8 mouse cellular contexts compared by ENCODE assay signal in the genomic region with DNA sequence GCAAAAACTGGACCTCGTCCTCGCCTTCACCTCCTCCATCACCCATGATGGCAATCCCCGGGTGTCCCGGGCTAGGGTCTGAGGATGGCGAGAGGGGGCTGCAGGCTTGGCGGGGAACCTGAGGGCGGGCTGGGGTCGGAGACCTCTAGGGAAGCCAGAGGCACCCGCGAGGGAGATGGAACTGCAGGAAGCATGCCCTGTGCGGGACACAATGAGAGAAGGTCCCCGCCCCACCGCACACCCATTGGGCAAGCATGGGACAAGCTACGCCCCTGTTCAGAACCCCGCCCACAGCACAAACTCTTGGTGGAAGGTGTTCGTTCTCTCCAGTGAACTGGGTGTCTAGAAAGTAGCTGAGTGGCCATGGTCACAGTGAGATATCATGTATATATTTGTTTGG. TPM values are rescaled to one million over a fixed set of nuclear protein-coding genes. Genes with fewer than 3 reads are reported as not detected.
A peak's percentile ranks its signal among the peaks of the same experiment; 100 is the strongest.
DNase-seq lines count a peak whose midpoint lies in the region; ATAC-seq and TF ChIP-seq lines count a peak whose summit lies in the region.

A gene (minus strand): TSS at position 210 of the 400 bp plus-strand sequence.

- H3K27ac ChIP-seq in kidney, embryonic 15.5 days = no peak within 1 kb of the TSS
- H3K27ac ChIP-seq in cerebellum, adult 2 months (ENCODE audit: insufficient read depth, low read length) = no peak within 1 kb of the TSS

- H3K9ac ChIP-seq in kidney, embryonic 15.5 days = peak within 1 kb of the TSS; percentile 42

- peak within 1 kb of the TSS; percentile 46 for H3K4me3 ChIP-seq in kidney, embryonic 15.5 days (replicated peaks)
- H3K4me3 ChIP-seq in cerebellum, adult 2 months (replicated peaks; ENCODE audit: insufficient read depth, low read depth, low read length) = no peak within 1 kb of the TSS

- H3K4me2 ChIP-seq in kidney, embryonic 15.5 days = peak within 1 kb of the TSS; percentile 88

- TF ChIP-seq POLR2A in cerebellum, adult 2 months (IDR thresholded peaks at IDR 0.05; ENCODE audit: borderline replicate concordance, insufficient read depth, low read length) = no peak

- peak; percentile 86 for ATAC-seq in kidney, embryonic 15.5 days (replicated peaks; ENCODE audit: low FRiP score)

- H3K36me3 ChIP-seq in kidney, embryonic 15.5 days = no peaks in the 10 kb centered on the region

- TF ChIP-seq CTCF in cerebellum, adult 2 months (IDR thresholded peaks at IDR 0.05; ENCODE audit: borderline replicate concordance, insufficient read depth, low read depth, low read length) = no peak

- H3K9me3 ChIP-seq in kidney, embryonic 15.5 days (replicated peaks) = no peaks in the 10 kb centered on the region

- WGBS in kidney, embryonic 15.5 days = under 1% methylated on average over 16 of the region's 16 CpGs
- WGBS in cerebellum, adult 2 months = 1% methylated on average over 16 of the region's 16 CpGs

- peaks cover 3% of the 10 kb centered on the region; the same call in 1 of the 2 replicates for H3K27me3 ChIP-seq in kidney, embryonic 15.5 days
- H3K27me3 ChIP-seq in cerebellum, adult 2 months (ENCODE audit: control insufficient read depth, insufficient read depth, low read length) = peaks cover 3% of the 10 kb centered on the region; the same call in 1 of the 2 replicates

- intact Hi-C loops in left cerebral cortex, postnatal 4 days (cut with DNase I) = no loop called here
- intact Hi-C loops in left cerebral cortex, postnatal 36 days (cut with DNase I) = no loop called here

- peaks cover 23% of the 10 kb centered on the region for H3K4me1 ChIP-seq in kidney, embryonic 15.5 days
- 0 out of 2 replicates have a peak, but pooled peaks cover 2% of the 10 kb centered on the region for H3K4me1 ChIP-seq in cerebellum, adult 2 months (ENCODE audit: control insufficient read depth, insufficient read depth, low read length)

- DNase-seq in left cerebral cortex, postnatal 4 days = no peak
- no peak for DNase-seq in left cerebral cortex, postnatal 36 days (ENCODE audit: low spot score in 2 of 2)
- DNase-seq in embryo, embryonic 10.5 days (ENCODE audit: low spot score) = peak; percentile 88
- peak; percentile 7 for DNase-seq in heart, adult 8-10 months (ENCODE audit: low spot score)
- DNase-seq in lung, postnatal 10 days = peak; percentile 82
- peak; percentile 74 for DNase-seq in retina, embryonic 14.5 days (ENCODE audit: low spot score)
- no peak for DNase-seq in cerebellum, adult 2 months

RNA-seq across cellular contexts. Expression of the gene that starts here (rescaled TPM):
- 10 to 100 TPM; 10.6 to 13.7 TPM for total RNA-seq in left cerebral cortex, postnatal 4 days (2021)
- 10 to 100 TPM in 1 of 2 experiments, 1 to 10 TPM in 1; 4.9 to 11.0 TPM for total RNA-seq in left cerebral cortex, postnatal 36 days (2021)
- total RNA-seq in heart, adult 8-10 months (2022) = 1 to 10 TPM in 2 of 4 experiments, under 1 TPM in 2; 0.79 to 1.5 (median 0.92) TPM
- polyA plus RNA-seq in kidney, embryonic 15.5 days (2015; fragmentation: Nextera tagmentation; extraction: Ambion mirVana) = 1.6 and 1.8 TPM in 2 replicates
- polyA plus RNA-seq in cerebellum, adult 2 months (2012; rRNA removed) = 9.5 and 12.1 TPM in 2 replicates

Comparison
In these comparisons a context has a peak if more than half of its experiments do, and no peak if none do; other contexts are left out.
1. DNase-seq: peak in embryo, embryonic 10.5 days (single experiment), heart, adult 8-10 months (single experiment), lung, postnatal 10 days (single experiment) and retina, embryonic 14.5 days (single experiment); none in left cerebral cortex, postnatal 4 days (single experiment), left cerebral cortex, postnatal 36 days (0 of 2) and cerebellum, adult 2 months (0 of 2).